Mouse (Mus musculus): Measurements from ENCODE around the gene Dscam. TPM values are rescaled to one million over a fixed set of nuclear protein-coding genes. Genes with fewer than 3 reads are reported as not detected.

The Dscam gene
- polyA plus RNA-seq, 1 experiment from 2014 or later = 0.05 TPM

DNA sequence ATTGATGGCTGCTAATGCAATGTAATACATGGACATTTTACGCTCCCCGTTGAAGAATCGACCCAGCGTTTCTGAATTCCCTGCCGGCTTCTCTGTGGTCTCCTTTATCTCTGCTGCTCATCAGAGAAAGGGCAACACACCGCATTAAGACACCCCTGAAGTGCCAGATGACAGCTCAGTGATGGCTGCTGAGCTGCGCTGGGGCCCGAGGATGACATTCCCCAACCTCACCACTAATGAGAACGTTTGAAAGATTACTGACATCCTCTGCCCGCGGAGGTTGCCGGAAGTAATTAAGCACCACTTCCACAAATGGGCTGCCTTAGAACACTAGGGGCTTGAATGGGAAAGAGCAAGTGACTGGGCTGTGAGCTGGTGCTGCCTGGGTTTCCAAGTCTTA lies 409.3 kb downstream of the Dscam start:
- H3K9ac ChIP-seq (ENCODE audit: low read depth, low read length) = no peak overlapping the region
- DNase-seq (ENCODE audit: low spot score) (no peak), ATAC-seq (replicated peaks; ENCODE audit: low FRiP score, low read depth) (no peak)

GRCm38 (mm10) chr16:96759081-96759603 lies 411.4 kb downstream of the Dscam start:
- no peak for ATAC-seq (replicated peaks; ENCODE audit: low FRiP score, low read depth)
- no peaks in the 10 kb centered on the region for H3K36me3 ChIP-seq (ENCODE audit: insufficient read depth, low read length)
- no peaks in the 10 kb centered on the region for H3K4me1 ChIP-seq (replicated peaks; ENCODE audit: insufficient read depth, low read length)
- no peak overlapping the region for H3K4me3 ChIP-seq (replicated peaks; ENCODE audit: low read depth, low read length)
- no peak overlapping the region for H3K4me2 ChIP-seq (ENCODE audit: low read length)
- H3K9ac ChIP-seq (ENCODE audit: low read depth, low read length) = no peak overlapping the region
- no peak overlapping the region for H3K27ac ChIP-seq
- WGBS = 63% methylated on average over 5 of the region's 5 CpGs
- no peaks in the 10 kb centered on the region for H3K27me3 ChIP-seq (ENCODE audit: insufficient read depth, low read length)
- no peaks in the 10 kb centered on the region for H3K9me3 ChIP-seq (replicated peaks; ENCODE audit: low read length)
- no peak for DNase-seq (ENCODE audit: low spot score)
- no peak for TF ChIP-seq CTCF (IDR thresholded peaks at IDR 0.05; ENCODE audit: low read depth)

More for the DNA sequence above, 409.3 kb downstream of the Dscam start:
- Histone ChIP-seq H3K36me3 (ENCODE audit: insufficient read depth, low read length) (no peaks in the 10 kb centered on the region), H3K4me3 (replicated peaks; ENCODE audit: low read depth, low read length) (no peak overlapping the region), H3K4me1 (replicated peaks; ENCODE audit: insufficient read depth, low read length) (no peaks in the 10 kb centered on the region), H3K27me3 (ENCODE audit: insufficient read depth, low read length) (no peaks in the 10 kb centered on the region), H3K9me3 (replicated peaks; ENCODE audit: low read length) (no peaks in the 10 kb centered on the region), H3K27ac (no peak overlapping the region), H3K4me2 (ENCODE audit: low read length) (no peak overlapping the region)
- no peak for TF ChIP-seq CTCF (IDR thresholded peaks at IDR 0.05; ENCODE audit: low read depth)
- 30% methylated on average over 12 of the region's 12 CpGs for WGBS

- TF ChIP-seq CTCF (IDR thresholded peaks at IDR 0.05; ENCODE audit: low read depth) = no peak
- Histone ChIP-seq H3K27me3 (ENCODE audit: insufficient read depth, low read length) (no peaks in the 10 kb centered on the region), H3K4me1 (replicated peaks; ENCODE audit: insufficient read depth, low read length) (no peaks in the 10 kb centered on the region), H3K4me2 (ENCODE audit: low read length) (no peak overlapping the region), H3K27ac (no peak overlapping the region), H3K9ac (ENCODE audit: low read depth, low read length) (no peak overlapping the region), H3K4me3 (replicated peaks; ENCODE audit: low read depth, low read length) (no peak overlapping the region), H3K36me3 (ENCODE audit: insufficient read depth, low read length) (no peaks in the 10 kb centered on the region), H3K9me3 (replicated peaks; ENCODE audit: low read length) (no peaks in the 10 kb centered on the region)
- no peak for DNase-seq (ENCODE audit: low spot score)
- ATAC-seq (replicated peaks; ENCODE audit: low FRiP score, low read depth) = no peak
- 71% methylated on average over 3 of the region's 3 CpGs for WGBS
Observed at GRCm38 (mm10) chr16:96758381-96758780, 412.2 kb downstream of the Dscam start.

- no peak overlapping the region for H3K4me2 ChIP-seq (ENCODE audit: low read length)
- DNase-seq (ENCODE audit: low spot score) = peak; percentile 50
Observed at GRCm38 (mm10) chr16:96757588-96758313, 412.8 kb downstream of the Dscam start.

GRCm38 (mm10) chr16:96756994-96757393 lies 413.6 kb downstream of the Dscam start:
- ATAC-seq (replicated peaks; ENCODE audit: low FRiP score, low read depth) = peak; percentile 10; the same call in 1 of the 2 replicates
- whole genome bisulfite sequencing = 21% methylated on average over 7 of the region's 7 CpGs
- H3K4me3 ChIP-seq (replicated peaks; ENCODE audit: low read depth, low read length) = no peak overlapping the region
- TF ChIP-seq CTCF (IDR thresholded peaks at IDR 0.05; ENCODE audit: low read depth) = no peak
- no peaks in the 10 kb centered on the region for H3K27me3 ChIP-seq (ENCODE audit: insufficient read depth, low read length)
- no peak overlapping the region for H3K27ac ChIP-seq
- no peaks in the 10 kb centered on the region for H3K4me1 ChIP-seq (replicated peaks; ENCODE audit: insufficient read depth, low read length)
- no peaks in the 10 kb centered on the region for H3K9me3 ChIP-seq (replicated peaks; ENCODE audit: low read length)
- no peak overlapping the region for H3K4me2 ChIP-seq (ENCODE audit: low read length)
- no peak overlapping the region for H3K9ac ChIP-seq (ENCODE audit: low read depth, low read length)
- no peaks in the 10 kb centered on the region for H3K36me3 ChIP-seq (ENCODE audit: insufficient read depth, low read length)
- DNase-seq (ENCODE audit: low spot score) = peak; percentile 3

More at GRCm38 (mm10) chr16:96757588-96758313, 412.8 kb downstream of the Dscam start:
- H3K27ac ChIP-seq = no peak overlapping the region
- H3K9me3 ChIP-seq (replicated peaks; ENCODE audit: low read length) = no peaks in the 10 kb centered on the region
- H3K36me3 ChIP-seq (ENCODE audit: insufficient read depth, low read length) = no peaks in the 10 kb centered on the region
- no peaks in the 10 kb centered on the region for H3K4me1 ChIP-seq (replicated peaks; ENCODE audit: insufficient read depth, low read length)
- no peaks in the 10 kb centered on the region for H3K27me3 ChIP-seq (ENCODE audit: insufficient read depth, low read length)
- no peak overlapping the region for H3K4me3 ChIP-seq (replicated peaks; ENCODE audit: low read depth, low read length)
- H3K9ac ChIP-seq (ENCODE audit: low read depth, low read length) = no peak overlapping the region
- ATAC-seq (replicated peaks; ENCODE audit: low FRiP score, low read depth) = no peak
- WGBS = 7% methylated on average over 9 of the region's 9 CpGs
- no peak for TF ChIP-seq CTCF (IDR thresholded peaks at IDR 0.05; ENCODE audit: low read depth)

DNA sequence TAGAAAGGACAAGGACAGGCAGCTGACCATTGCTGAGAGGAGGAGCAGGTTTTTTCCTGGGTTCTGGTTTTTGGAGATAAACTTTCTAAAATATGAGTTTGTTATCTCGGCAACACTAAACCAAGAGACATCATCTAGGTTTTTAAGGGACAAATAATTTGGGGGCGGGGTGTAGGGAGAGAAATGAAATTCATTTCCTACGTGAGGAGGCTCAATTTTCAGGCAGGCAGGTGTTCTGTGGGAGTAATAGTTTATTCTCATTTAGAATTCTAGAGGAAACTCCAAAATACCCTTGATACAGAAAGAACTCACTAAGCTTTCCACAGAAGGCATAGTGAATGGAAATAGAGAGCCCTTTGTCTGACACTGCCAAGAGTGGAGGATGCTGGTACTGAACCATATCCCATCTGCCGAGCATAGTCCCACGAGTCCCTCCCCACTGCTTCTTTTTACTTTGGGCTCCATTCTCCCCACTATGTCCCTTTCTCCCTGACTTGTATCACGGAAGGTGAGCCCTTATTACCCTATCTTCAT lies 415.5 kb downstream of the Dscam start:
- no peaks in the 10 kb centered on the region for H3K9me3 ChIP-seq (replicated peaks; ENCODE audit: low read length)
- H3K27me3 ChIP-seq (ENCODE audit: insufficient read depth, low read length) = no peaks in the 10 kb centered on the region
- TF ChIP-seq CTCF (IDR thresholded peaks at IDR 0.05; ENCODE audit: low read depth) = no peak
- H3K4me3 ChIP-seq (replicated peaks; ENCODE audit: low read depth, low read length) = no peak overlapping the region
- H3K27ac ChIP-seq = no peak overlapping the region
- no peaks in the 10 kb centered on the region for H3K4me1 ChIP-seq (replicated peaks; ENCODE audit: insufficient read depth, low read length)
- no peak overlapping the region for H3K9ac ChIP-seq (ENCODE audit: low read depth, low read length)
- DNase-seq (ENCODE audit: low spot score) (no peak), ATAC-seq (replicated peaks; ENCODE audit: low FRiP score, low read depth) (no peak)
- H3K4me2 ChIP-seq (ENCODE audit: low read length) = no peak overlapping the region
- WGBS = 72% methylated on average over 6 of the region's 6 CpGs
- no peaks in the 10 kb centered on the region for H3K36me3 ChIP-seq (ENCODE audit: insufficient read depth, low read length)

Data from kidney, postnatal 0 days (tissue).